Mouse (Mus musculus) T-cell, adult 66 days (primary cell): Measurements from ENCODE around the gene Defb23. TPM values are rescaled to one million over a fixed set of nuclear protein-coding genes. Genes with fewer than 3 reads are reported as not detected.

Source experiments
- total RNA-seq, 2 experiments: library from RNA; stranded (reverse); gene quantifications; 3 replicates in 1 of 2; 4 replicates in 1 of 2; pipeline ENCODE4 v1.2.4; 2023

Defb23 gene
- not detected for total RNA-seq

GRCm38 (mm10) chr2:152464570-152465150, at the start of gene Defb23:
TSS of gene Defb23 (minus strand) at chr2:152464620.

GRCm38 (mm10) chr2:152511592-152511991, 47.2 kb upstream of the Defb23 start, which contains the start of gene Defb26:
TSS of gene Defb26 (minus strand) at chr2:152511692.

GRCm38 (mm10) chr2:152490038-152490437, 25.6 kb upstream of the Defb23 start, which contains the start of gene Defb22:
TSS of gene Defb22 (minus strand) at chr2:152490138.

GRCm38 (mm10) chr2:152476763-152477162, 12.3 kb upstream of the Defb23 start, which contains the start of gene Defb20:
TSS of gene Defb20 (plus strand) at chr2:152477063.

GRCm38 (mm10) chr2:152415287-152415686, 49.1 kb downstream of the Defb23 start, which contains the start of gene 6820408C15Rik:
TSS of gene 6820408C15Rik (plus strand) at chr2:152415587.

GRCm38 (mm10) chr2:152414591-152415165, 49.7 kb downstream of the Defb23 start, which contains the start of gene Zcchc3:
TSS of gene Zcchc3 (minus strand) at chr2:152415027.

Other genes starting within 250 kb of the Defb23 start
- gene Csnk2a1, start 237.8 kb downstream of the Defb23 start, total RNA-seq, result 100 to 1,000 TPM; 126 to 130 TPM
- gene Tbc1d20, start 170.8 kb downstream of the Defb23 start, total RNA-seq, result 10 to 100 TPM; 62.4 to 64.2 TPM
- gene Rbck1, start 132.0 kb downstream of the Defb23 start, total RNA-seq, result 100 to 1,000 TPM; 263 to 264 TPM
- 10 to 100 TPM; 13.8 to 16.6 TPM for gene Trib3, start 120.6 kb downstream of the Defb23 start, total RNA-seq
- gene Nrsn2, start 88.0 kb downstream of the Defb23 start, total RNA-seq, result not detected
- gene Sox12, start 66.6 kb downstream of the Defb23 start, total RNA-seq, result under 1 TPM; 0.62 to 0.64 TPM
- 1 to 10 TPM; 2.0 to 2.3 TPM for gene Zcchc3, start 49.6 kb downstream of the Defb23 start, total RNA-seq
- gene 6820408C15Rik, start 49.0 kb downstream of the Defb23 start, total RNA-seq, result under 1 TPM in 1 of 2 experiments, not detected in 1; 0.38 TPM
- gene Defb20, start 12.4 kb upstream of the Defb23 start, total RNA-seq, result not detected
- not detected for gene Defb22, start 25.5 kb upstream of the Defb23 start, total RNA-seq
- not detected for gene Defb26, start 47.1 kb upstream of the Defb23 start, total RNA-seq
- gene Defb28, start 53.6 kb upstream of the Defb23 start, total RNA-seq, result not detected
- gene Defb29, start 75.5 kb upstream of the Defb23 start, total RNA-seq, result not detected
- not detected for gene Gm17416, start 104.7 kb upstream of the Defb23 start, total RNA-seq
- not detected for gene Defb21, start 108.1 kb upstream of the Defb23 start, total RNA-seq
- gene Defb19, start 115.7 kb upstream of the Defb23 start, total RNA-seq, result not detected
- not detected for gene Defb45, start 134.8 kb upstream of the Defb23 start, total RNA-seq
- not detected for gene Defb36, start 139.7 kb upstream of the Defb23 start, total RNA-seq
- gene Defb25, start 158.4 kb upstream of the Defb23 start, total RNA-seq, result not detected
- gene Rem1, start 162.3 kb upstream of the Defb23 start, total RNA-seq, result not detected
- gene H13, start 204.8 kb upstream of the Defb23 start, total RNA-seq, result 100 to 1,000 TPM; 161 to 185 TPM
- gene Mcts2, start 222.4 kb upstream of the Defb23 start, total RNA-seq, result 10 to 100 TPM; 37.7 to 40.0 TPM